Mouse (Mus musculus) liver, postnatal 0 days (tissue): ENCODE data around the gene Gm5129.

Experiments
- CTCF ChIP-seq: sonication (generic); IDR thresholded peaks from 2 replicates; pipeline ENCODE4 v1.5.1; 2016; ENCODE audit warnings: antibody characterized with exemption, low read depth
- EP300 ChIP-seq: IDR thresholded peaks from 2 replicates; pipeline ENCODE4 v1.6.1; 2016; ENCODE audit warnings: antibody characterized with exemption, low read depth, mild to moderate bottlenecking

DNA sequence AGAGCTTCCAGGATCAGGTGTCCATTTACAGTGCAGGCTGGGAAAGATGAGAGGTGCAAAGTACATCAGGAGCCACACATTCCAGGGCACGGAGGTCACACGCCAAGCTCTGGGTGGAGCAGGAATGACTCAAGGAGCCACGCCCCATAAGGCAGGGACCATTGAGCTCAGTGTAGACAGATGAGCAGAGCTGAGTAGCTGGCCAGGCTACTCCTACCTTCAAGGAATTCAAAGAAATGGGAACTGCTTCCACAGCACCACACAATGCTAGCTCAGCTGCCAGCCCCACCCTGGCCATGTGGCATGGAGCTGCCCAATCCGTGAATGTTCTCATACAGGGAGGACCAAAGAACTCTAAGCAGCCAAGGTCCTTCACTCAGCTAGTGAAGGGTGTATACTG lies 37.2 kb downstream of the Gm5129 start:
- no peak for TF ChIP-seq CTCF
- TF ChIP-seq EP300 = no peak
